Mouse (Mus musculus) CD4-positive, CD25-positive, alpha-beta regulatory T cell, adult 2 months (primary cell): ENCODE measurements at regions not wholly inside any gene's neighbourhood (a gene's known extent, or its start where the extent isn't known, plus 50 kb on each side); places are given as distances from the start of the nearest gene placed in this dataset.
A peak's percentile ranks its signal among the peaks of the same experiment; 100 is the strongest.

Source experiments
- DNase-seq: peaks from one replicate; pipeline ENCODE4 v3.0.0-alpha.2; 2012; ENCODE audit warnings: low read depth, low spot score

DNA sequence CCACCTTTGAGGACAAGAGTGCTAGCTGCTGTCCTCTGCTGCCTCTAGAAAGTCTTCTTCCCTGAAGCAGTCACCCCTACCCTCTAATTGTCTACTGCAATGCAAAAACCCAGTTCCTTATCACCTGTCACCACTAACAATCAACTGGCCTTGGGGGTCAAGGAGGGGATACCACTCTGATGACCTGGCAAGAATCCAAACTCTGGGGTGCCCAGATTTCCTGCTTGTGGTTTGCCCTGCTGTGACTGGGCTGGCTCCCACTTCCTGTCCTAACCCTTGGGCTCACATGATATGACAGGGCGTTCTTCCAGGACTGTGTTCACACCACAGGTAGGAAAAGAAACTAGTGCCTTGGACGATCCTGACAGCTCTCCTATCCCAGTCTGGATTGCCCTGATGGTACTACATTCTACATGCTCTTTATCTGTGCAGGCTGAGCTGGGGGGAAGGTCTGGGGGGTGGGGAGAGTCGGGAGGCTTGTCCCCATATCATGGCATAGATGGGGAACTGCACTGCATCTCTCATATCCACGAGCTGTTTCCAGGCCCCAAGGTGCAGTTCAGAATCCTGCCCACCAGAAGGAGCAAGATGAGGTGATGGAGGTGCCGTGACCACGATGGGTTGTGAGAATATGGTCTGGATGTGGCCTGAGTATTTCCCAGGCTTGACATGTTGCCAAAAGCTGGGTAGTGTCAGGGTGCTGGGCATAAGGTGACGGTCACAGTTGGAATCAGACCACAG is 81.0 kb downstream of the Maf start:
- DNase-seq: peak; percentile 12

DNA sequence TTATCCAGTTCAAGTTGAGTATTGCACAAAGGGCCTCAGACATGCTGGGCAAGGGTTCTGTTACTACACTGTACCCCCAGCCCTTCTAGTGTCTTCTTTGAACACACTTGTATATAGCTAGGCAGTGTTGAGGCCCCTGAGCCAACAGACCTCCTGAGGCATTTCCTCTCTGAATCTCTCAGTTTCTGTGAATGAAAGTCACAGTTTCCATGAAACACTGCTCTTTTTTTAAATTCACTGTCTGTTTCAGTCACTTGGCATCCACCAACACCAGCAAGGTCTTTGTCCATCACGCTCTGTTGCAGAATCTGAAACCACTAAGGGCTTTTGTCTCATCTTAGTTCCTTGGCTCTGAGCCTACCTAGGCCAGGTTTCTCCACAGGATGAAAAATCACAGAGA is 82.5 kb downstream of the Maf start:
- DNase-seq: peak; percentile 8

DNA sequence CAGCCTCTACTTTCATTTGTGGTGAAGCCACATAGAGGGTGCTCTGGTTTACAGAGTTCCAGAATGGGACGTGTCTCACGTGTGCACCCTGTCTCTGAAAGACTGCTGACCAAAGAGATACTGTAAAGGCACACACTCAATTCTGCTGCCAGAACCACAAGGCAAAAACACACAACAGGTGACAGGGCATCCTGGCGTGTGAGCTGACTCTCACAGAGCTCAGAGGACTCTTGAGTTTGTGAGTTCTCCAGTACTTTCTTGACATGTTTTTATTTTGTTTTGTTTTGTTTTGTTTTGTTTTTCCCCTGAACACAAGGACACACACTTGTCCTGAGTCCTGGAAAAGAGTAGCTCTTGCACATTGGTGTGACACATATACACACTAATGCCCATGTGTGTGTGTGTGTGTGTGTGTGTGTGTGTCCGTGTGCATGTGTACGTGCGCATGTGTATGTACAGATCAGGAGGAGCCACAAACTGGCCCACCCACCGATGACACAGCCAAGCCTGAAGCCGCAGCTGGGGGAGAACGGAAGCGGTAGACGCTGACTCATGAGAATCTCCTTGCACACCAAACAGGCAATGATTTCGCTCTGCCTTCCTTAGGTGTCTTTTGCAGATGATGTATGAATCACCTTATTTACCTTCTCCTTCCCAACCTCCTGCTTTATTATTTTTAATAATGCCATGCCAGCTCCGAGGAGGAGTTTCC is 89.4 kb downstream of the Maf start:
- peak; percentile 76 for DNase-seq

DNA sequence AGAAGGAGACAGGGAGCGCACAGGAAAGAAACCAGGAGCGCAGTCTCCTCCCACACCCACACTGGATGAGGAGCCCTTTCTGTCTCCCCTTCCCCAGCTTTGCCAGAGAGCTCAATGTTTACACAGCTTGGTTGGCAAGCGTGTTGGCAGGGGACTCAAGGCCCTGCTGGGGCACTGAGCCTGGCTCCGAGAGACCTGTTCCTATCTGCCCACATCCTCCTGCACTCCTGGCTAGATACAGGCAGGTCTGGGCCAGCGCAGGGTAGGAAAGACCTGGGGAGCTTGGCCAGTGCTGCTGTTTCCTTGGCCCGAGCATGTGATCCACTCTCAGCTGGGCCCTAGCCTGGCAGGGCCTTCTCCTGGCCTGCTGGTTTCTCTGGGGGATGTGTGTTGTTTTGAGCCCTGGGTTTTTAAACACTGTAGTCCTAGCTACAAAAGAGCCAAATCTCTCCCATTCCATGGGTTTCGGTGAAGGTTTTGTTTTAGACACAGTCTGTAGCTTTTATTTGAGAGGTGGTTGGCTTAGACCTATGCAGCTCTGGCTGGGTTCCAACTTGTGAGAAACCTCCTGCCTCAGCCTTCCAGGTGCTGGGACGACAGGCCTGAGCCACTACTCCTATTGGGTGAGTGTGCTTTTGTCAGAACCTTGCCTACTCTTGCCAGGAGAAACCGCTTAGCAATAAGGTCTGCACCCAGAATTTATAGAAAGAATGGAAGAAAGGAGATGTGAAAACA is 90.6 kb downstream of the Maf start:
- no peak for DNase-seq

DNA sequence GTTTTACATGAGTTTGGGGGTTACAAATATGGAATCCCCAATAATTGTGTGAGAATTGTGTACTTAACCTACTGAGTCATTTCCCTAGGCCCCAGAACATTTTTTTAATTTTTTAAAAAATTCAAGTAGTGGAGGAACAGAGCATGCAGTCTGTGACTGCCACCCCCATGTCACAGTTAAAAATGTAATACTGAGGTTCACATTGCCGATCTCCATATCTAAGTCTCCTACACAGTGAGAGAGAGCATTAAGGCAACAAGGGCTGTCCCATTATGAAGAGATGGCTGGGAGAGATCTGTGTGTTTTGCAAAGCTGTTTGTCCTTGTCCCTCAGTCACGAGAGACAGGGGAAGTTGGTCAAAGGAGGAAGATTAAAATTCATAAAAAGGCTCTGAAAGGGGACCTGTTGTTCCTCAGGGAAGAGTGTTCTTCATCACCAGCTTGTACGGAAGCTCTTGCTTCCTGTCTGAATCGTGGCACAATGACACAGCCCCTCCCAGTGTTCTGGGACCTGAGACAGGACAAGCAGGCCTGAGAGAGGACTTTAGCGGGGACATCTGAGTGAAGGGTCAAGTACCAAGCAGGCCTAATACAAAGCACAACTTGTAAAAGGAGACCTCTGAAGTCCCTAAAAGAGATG is 93.5 kb downstream of the Maf start:
- DNase-seq: no peak

DNA sequence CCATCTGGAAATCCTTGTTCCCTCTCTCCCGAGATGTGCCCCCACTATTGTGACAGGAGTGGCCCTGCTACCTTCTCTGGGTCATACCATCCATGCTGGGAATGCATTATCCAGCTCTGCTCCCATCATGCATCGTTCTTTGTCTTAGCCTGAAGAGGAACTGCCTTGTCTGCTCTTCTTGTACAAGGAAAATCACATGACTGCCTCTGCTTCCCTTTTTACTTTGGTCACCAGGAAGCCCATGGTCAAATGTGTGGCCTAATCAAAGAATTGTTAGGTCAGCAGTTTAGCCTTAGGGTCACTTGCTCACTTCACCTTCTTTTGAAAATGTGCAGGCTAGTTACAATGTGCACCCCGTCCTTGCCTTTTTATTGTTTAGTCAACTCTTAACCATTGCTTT is 95.5 kb downstream of the Maf start:
- no peak for DNase-seq

DNA sequence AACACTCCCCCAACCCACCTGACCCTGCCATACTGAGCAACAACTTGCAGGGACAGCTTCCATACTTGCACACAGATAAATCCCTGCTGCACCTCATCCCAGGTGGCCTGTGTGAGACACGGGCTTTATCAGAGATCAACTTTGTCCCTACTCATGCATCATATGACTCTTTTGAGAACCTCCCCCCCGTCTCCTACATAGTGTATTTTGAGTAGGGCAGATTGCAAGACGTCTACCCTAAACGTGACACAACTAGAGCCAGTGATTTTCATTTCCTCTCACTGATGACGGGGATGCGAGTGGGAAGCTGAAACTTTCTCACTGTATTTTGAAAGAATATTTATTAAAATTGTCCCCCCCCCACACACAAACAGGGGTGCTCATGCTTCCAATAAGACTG is 107.8 kb downstream of the Maf start:
- no peak for DNase-seq

DNA sequence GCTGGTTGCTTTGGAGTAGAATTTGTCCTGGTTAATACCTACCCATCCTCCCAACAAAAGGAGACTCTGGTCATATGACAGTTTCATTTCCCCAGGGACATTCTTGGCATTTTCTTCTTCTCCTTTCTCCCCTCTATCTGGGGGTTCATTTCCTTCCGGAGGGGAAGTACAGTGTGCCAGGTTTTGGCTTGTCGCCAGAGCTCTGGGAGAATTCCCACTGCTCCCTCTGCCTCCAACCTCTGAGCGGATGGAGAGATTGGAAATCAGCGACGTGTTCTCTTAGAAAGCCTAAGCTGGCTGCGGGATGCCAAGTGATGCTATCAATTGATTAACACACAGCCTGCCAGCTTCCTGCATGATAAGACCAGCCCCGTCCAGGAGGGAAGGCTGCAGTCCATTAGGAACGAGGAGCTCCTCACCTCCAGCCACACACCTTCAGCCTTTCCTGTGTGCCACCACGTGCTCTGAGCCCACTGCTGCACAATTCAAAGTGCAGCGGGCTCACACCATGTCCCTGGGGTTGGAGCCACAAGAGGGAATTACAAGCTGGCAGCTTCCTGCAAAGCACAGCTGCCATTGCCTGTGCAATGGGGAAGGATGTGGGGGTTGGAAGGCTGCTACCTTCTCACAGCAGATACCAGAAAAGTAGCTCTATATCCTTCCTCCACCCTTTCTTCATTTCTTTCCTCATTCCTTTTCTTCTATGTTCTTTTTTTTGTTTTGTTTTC is 110.2 kb downstream of the Maf start:
- DNase-seq: no peak

DNA sequence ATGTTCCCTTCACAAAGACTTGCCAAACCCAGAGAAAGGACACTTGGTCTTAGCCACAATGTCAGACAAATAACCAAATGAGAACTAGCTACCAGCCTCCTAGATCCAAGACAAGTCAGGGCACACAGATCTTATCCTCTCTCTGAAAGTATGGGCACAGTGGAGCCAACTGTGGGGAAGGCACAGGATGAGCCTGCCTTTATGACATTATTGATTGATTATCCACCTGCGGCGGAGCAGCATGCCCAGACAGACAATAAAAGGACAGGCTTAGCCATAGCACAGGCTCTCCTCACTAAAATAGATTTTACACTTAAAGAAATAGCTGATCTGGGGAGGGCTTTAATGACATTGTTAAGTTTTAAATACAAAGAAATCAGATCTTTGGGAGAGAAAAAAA is 117.9 kb downstream of the Maf start:
- no peak for DNase-seq

DNA sequence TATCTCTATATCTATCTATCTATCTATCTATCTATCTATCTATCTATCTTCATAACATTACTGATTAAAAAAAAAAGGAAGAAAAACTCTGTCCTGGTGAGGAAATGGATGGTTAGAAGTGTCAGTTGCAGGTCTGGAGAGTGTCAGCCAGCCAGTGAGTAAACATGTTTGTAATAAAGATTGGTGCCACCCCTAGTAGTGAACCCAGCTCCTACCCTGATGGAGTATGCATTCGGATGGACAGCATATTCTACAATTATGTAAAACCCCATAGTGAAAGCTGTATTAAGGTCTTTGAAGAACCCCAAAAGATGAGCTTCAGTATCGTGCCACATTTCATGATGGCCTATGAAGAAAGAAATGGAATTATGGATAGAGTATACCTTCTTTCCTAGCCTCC is 118.5 kb downstream of the Maf start:
- DNase-seq: no peak

DNA sequence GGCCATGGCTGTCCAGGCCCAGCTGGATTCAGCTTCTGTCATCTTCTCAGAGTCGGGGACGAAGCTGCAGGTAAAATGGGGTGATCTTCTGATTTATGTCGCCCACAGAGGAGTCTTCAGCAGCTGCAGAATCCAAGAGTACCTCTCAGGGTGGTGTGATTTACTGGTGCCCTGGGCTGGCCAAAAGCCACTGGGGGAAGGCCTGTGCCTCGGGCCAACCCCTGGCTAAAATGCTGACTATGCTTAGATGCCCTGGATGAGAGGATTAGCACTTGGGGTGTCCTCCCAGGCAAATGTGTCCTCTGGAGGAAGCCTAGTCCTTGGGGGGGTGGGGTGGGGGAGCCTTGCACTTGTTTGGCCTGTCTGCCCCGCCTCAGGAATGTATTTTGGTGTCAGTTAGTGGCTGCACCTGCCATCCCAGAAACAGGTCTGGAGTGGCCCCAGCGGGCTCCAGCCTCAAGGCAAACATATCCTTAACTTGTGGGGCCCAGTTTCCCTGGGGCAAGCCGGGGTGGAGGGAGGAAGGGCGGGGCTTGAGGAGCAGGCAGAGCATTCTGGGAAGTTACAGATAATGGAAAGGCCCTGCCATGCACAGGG is 123.2 kb downstream of the Maf start:
- no peak for DNase-seq

DNA sequence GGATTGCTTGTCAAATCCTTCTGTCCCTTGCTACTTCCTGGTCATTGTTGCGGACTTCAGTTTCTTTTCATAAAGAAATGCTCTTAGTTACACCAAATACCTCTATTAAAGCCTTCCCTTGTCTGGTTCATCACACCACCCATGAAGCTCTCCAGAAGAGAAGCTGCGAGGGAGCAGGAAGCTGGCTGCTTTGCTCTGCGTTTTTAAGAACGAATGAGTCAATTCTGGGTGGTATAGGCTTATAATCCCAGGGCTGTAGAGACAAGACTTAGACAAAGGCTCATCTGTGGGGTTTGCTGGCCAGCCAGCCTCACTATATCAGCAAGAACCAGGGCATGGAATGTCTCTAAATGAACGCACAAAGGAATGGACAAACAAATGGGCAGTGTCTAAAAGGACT is 124.4 kb downstream of the Maf start:
- DNase-seq: no peak

DNA sequence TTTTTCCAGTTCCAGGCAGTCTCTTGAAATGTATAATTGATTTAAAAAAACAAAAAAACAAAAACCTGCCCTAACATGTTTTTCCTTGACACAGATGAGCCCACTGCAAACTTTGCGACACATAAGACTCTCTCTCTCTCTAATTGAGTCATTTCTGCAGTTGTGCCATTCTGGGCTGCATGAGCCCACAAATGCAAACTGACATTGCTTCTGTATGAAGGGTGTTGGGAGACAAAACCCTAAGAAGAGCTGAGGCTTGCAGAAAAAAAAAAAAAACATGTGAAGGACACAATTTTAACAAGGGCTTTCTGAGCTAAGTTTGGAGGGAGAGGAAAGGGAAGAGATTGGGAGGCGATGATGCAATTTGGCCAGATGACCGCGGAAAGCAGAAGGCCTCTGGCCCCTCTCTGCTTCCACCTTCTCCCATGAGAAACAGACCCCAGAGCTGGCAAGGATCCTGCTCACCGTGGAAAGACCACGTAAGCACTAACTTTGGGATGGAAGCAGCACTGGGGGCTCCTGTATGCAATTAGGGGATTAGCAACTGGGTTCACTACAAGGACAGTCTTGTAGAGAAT is 125.6 kb downstream of the Maf start:
- DNase-seq: no peak

DNA sequence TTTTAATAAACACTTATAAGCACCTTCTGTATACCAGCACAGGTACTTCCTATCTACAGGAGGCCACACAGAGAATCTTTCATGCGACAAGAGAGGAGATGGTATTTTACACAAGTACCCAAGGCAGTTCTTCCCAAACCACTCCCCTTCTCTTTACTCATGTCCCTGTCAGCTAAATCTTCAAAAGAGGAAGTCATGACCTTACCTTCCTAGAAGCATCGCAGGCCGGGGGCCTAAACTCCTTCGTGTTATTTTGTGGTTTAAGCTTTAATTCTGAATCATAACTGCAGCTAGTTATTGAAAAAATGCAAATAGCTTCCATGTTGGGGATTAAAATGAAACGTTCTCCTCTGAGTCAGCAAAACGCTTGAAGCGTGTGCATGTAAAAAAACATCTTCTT is 139.2 kb downstream of the Maf start:
- peak; percentile 30 for DNase-seq

DNA sequence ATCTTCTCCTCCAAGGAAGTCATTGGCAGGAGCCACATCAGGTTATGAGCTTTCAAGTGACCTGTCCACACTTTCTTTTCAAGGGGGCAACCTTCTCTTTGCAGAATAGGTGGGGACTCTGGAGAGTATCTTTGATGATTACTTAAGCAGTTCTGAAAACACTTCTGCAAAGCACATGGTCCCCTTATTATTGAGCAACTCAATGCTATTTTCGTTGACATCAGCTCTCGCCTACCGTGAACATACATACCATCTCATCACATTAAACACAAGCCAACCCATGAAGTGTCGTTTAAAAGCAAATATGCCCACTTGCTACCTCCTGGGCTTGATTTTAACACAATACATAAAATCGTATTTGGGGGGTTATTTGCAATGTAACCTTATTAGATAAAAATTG is 141.8 kb downstream of the Maf start:
- DNase-seq: no peak

DNA sequence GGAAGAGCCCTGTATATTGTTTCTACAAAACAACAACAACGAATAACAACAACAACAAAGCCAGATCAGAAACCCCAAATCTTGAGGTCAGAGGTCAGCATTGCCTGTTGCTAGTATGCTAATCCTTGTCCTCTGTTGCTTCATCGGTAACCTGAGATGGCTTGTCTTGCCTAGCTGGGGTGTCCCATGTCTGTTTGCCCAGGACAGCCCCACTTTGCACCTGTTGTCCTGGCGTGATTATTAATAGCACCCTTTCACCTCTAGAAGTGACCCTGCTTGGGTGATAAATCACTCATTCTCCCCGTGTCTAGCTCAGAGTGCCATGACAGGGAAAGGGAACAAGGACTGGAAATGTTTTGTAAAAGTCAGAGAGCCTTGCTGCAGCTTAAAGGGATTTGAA is 145.2 kb downstream of the Maf start:
- no peak for DNase-seq

DNA sequence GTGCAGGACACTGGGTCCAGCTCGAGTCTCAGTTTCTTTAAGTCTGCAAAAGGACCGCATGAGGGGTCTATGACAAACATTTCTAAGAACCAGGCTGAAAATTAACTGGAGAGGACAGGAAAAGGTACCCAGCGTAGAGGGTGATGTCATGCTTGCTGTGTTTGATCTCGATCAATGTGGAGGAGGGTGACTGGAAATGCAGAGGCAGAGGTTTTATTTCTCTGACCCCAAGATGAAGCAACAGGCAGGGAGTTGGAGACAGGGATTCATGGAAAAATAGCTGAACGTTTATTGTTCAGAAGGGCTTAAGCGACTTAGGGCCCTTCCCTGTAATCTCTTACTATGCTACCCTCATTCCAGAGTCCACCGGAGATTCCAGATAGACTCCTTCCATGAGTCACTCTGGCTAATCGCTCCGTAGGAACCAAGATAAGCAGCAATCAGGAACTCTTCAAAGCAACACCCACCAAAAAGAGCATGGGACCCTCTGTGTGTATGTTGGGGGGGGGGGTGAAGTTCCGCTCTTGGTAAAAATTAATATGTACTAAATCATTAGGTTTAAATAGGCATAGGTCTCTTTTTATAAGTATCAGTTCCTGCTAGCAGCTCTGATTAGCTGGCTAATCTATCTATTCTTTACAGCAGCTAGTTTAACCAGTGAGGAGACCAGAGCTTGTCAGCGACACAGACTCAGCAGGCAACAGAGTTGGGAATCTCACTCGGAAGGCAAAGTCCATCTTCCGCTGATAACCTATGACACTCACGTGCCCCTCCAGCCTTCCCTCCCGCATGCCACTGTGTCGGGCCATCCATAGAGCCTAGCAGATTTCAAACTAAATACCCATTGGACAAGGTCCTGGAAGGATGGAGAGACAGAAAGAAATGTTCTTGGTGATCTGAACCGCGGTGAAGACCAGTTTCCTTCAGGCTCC is 146.3 kb downstream of the Maf start:
- no peak for DNase-seq

DNA sequence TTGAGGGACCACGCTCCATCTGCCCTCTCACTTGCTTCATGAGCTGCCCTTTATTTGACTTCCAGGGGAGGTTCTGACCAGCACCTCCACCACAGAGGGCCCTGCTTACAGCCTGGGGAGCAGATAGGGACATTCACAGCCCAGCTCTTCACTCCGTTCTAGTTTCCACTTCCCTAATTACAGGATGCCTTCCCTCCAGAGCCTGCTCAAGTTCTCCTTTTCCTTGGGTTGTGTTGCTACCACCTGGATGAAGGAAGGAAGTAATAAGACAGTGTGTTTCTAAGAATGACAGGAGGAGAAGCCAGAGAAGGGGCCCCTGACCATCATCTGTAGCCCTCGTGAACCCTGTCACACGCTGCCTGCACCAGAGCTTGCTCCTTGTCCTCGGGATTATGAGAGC is 152.1 kb downstream of the Maf start:
- DNase-seq: no peak

DNA sequence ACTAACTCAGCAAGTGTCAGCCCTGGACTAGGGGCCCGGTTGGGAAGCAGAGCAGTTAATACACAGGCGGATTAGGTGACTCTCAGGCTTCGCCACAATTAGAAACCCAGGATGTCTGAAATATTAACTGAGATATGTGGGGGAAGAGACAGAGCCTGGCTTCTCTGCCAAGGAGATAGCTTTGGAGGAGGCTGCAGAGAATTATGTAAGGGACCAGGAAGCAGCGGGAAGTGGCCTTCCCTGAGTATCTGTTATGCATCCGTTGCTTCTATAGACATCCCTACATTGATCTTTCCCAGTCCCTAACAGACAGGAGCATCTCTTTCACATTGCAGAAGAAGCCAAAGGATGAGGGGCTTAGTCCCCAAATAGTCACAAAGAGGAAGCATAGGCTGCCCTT is 153.4 kb downstream of the Maf start:
- no peak for DNase-seq

DNA sequence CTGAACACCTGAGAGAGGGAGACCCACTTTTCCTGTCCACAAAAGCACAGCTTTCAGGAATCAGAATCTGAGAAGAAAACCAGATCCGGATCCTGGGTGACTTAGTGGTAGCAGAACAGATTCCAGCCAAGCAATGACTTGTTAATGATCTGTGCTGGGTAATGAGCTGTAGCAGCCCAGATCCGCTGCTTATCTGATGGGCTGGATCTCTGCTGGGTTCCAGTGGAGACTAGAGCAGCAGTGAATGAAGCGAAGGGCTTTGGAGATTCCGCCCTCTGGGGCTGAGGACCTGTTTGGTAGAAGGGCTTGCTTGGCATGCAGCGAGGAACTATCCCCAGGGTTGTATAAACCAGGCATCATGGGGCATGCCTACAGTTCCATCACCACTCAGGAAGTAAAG is 156.3 kb downstream of the Maf start:
- DNase-seq: no peak
